Comparison of ENCODE assay signal across 11 mouse cellular contexts in genomic region chr2:3727225-3727930, GRCm38 (mm10).
A peak's percentile ranks its signal among the peaks of the same experiment; 100 is the strongest.
DNase-seq lines count a peak whose midpoint lies in the region; ATAC-seq and TF ChIP-seq lines count a peak whose summit lies in the region.
"Had no signal": no experiment of that assay in that cellular context is flagged by ENCODE, and none has a peak within 500 bp of the region (broad histone marks: within the 10 kb centered on the region; RNA-seq: fewer than 3 reads in every experiment).

No protein-coding gene starts in this region.

- no peak for TF ChIP-seq CTCF in kidney, postnatal 0 days (IDR thresholded peaks at IDR 0.05; ENCODE audit: low read depth)
- TF ChIP-seq CTCF in MEL (IDR thresholded peaks at IDR 0.05 in 2 of 3, conservative IDR thresholded peaks at IDR 0.05 in 1 of 3; ENCODE audit: control insufficient read depth in 1 of 3, insufficient read depth in 1 of 3, low read depth in 2 of 3, low read length in 3 of 3, poor library complexity in 1 of 3, severe bottlenecking in 1 of 3) = no peak

- H3ac ChIP-seq in myocyte (ENCODE audit: control insufficient read depth, insufficient read length) = no peak overlapping the region

- H3K79me2 ChIP-seq in MEL (ENCODE audit: control insufficient read depth, insufficient read depth, low read length, poor library complexity) (no peaks in the 10 kb centered on the region; the same call in 1 of the 2 replicates), myocyte (ENCODE audit: control insufficient read depth, insufficient read depth) (peaks cover 75% of the 10 kb centered on the region)

- no peak for DNase-seq in kidney, postnatal 0 days (ENCODE audit: low spot score)
- DNase-seq in kidney, adult 18-20 months = no peak
- DNase-seq in MEL (ENCODE audit: low read depth, low spot score) = peak; percentile 45
- no peak for DNase-seq in heart, postnatal 10 days
- DNase-seq in cerebellum, postnatal 25 days = no peak
- DNase-seq in hindbrain, embryonic 10.5 days (ENCODE audit: low spot score) = no peak
- DNase-seq: adrenal gland, postnatal 36 days had no signal

- H3K36me3 ChIP-seq in kidney, postnatal 0 days (ENCODE audit: insufficient read depth, low read length) = no peaks in the 10 kb centered on the region
- H3K36me3 ChIP-seq in MEL (ENCODE audit: control insufficient read depth in 1 of 2, insufficient read depth in 2 of 2, low read length in 2 of 2) = peaks cover 0 to 11% of the 10 kb centered on the region in 2 experiments; a peak in 2 of 4 replicates
- no peaks in the 10 kb centered on the region for H3K36me3 ChIP-seq in myocyte (ENCODE audit: control insufficient read depth, insufficient read depth)
- H3K36me3 ChIP-seq in hindbrain, embryonic 10.5 days = no peaks in the 10 kb centered on the region
- H3K36me3 ChIP-seq: midbrain, embryonic 12.5 days had no signal

- intact Hi-C loops in heart, postnatal 10 days (cut with DNase I) = no loop called here

- ATAC-seq in kidney, postnatal 0 days (replicated peaks; ENCODE audit: low FRiP score, low read depth) = peak; percentile 47; the same call in 1 of the 2 replicates
- ATAC-seq in erythroid progenitor cell, adult 5-6 weeks (replicated peaks; ENCODE audit: low FRiP score, poor library complexity, severe bottlenecking) = 0 out of 2 replicates have a peak, but pooled peaks have one; percentile 21

- no peaks in the 10 kb centered on the region for H3K9me3 ChIP-seq in kidney, postnatal 0 days (replicated peaks; ENCODE audit: low read length)
- no peaks in the 10 kb centered on the region for H3K9me3 ChIP-seq in MEL (replicated peaks; ENCODE audit: insufficient read depth, low read length)
- H3K9me3 ChIP-seq in hindbrain, embryonic 10.5 days = no peaks in the 10 kb centered on the region
- H3K9me3 ChIP-seq: midbrain, embryonic 12.5 days had no signal

- no peak overlapping the region for H3K9ac ChIP-seq in kidney, postnatal 0 days (ENCODE audit: low read depth, low read length)
- H3K9ac ChIP-seq in MEL (ENCODE audit: control insufficient read depth, low read depth, low read length, poor library complexity, severe bottlenecking) = no peak overlapping the region
- H3K9ac ChIP-seq: midbrain, embryonic 12.5 days had no signal

- H3K4me3 ChIP-seq in kidney, postnatal 0 days (replicated peaks; ENCODE audit: low read depth, low read length) = no peak overlapping the region
- H3K4me3 ChIP-seq in MEL (ENCODE audit: control insufficient read depth in 1 of 2, insufficient read depth in 1 of 2, low read depth in 2 of 2, low read length in 2 of 2) (no peak overlapping the region), myocyte (peak overlapping the region; percentile 6)
- no peak overlapping the region for H3K4me3 ChIP-seq in hindbrain, embryonic 10.5 days
- H3K4me3 ChIP-seq: midbrain, embryonic 12.5 days had no signal

- TF ChIP-seq POLR2A in MEL (IDR thresholded peaks at IDR 0.05; ENCODE audit: control insufficient read depth in 1 of 2, insufficient read depth in 1 of 2, low read depth in 1 of 2, low read length in 2 of 2, poor library complexity in 1 of 2) (no peak), myocyte (IDR thresholded peaks at IDR 0.05; ENCODE audit: insufficient read length, low read depth) (no peak)

- peaks cover 31% of the 10 kb centered on the region for H3K4me1 ChIP-seq in kidney, postnatal 0 days (replicated peaks; ENCODE audit: insufficient read depth, low read length)
- peaks cover 6 to 13% of the 10 kb centered on the region in 2 experiments for H3K4me1 ChIP-seq in MEL (ENCODE audit: control insufficient read depth in 1 of 2, insufficient read depth in 2 of 2, low read length in 2 of 2)
- H3K4me1 ChIP-seq in hindbrain, embryonic 10.5 days (replicated peaks) = peaks cover 33% of the 10 kb centered on the region

- no peak for TF ChIP-seq RAD21 in MEL (IDR thresholded peaks at IDR 0.05; ENCODE audit: low read depth, low read length)

- no peak for TF ChIP-seq EP300 in MEL (IDR thresholded peaks at IDR 0.05; ENCODE audit: low read depth in 1 of 2, low read length in 2 of 2)

- H3K4me2 ChIP-seq in kidney, postnatal 0 days (ENCODE audit: low read length) = no peak overlapping the region
- peak overlapping the region; percentile 91 for H3K4me2 ChIP-seq in myocyte (ENCODE audit: low read depth)
- H3K4me2 ChIP-seq: heart, embryonic 11.5 days; midbrain, embryonic 12.5 days had no signal

- 0 out of 2 replicates have a peak overlapping the region, but pooled peaks have one; percentile 76 for H3K27ac ChIP-seq in kidney, postnatal 0 days
- no peak overlapping the region for H3K27ac ChIP-seq in MEL (ENCODE audit: control insufficient read depth, low read depth, low read length)
- H3K27ac ChIP-seq in hindbrain, embryonic 10.5 days = no peak overlapping the region
- H3K27ac ChIP-seq: midbrain, embryonic 12.5 days had no signal

- H3K27me3 ChIP-seq in kidney, postnatal 0 days (ENCODE audit: insufficient read depth, low read length) = no peaks in the 10 kb centered on the region
- H3K27me3 ChIP-seq in MEL (ENCODE audit: control insufficient read depth in 1 of 2, insufficient read depth in 2 of 2, low read length in 2 of 2) (no peaks in the 10 kb centered on the region), myocyte (ENCODE audit: control insufficient read depth, insufficient read depth, insufficient read length) (no peaks in the 10 kb centered on the region)
- no peaks in the 10 kb centered on the region for H3K27me3 ChIP-seq in hindbrain, embryonic 10.5 days (ENCODE audit: insufficient read depth, poor library complexity, severe bottlenecking)
- H3K27me3 ChIP-seq: midbrain, embryonic 12.5 days had no signal

- WGBS in kidney, postnatal 0 days = 56% methylated on average over 5 of the region's 5 CpGs
- WGBS in hindbrain, embryonic 10.5 days = 90% methylated on average over 5 of the region's 5 CpGs

TF ChIP-seq in MEL, 35 proteins besides CTCF, POLR2A, EP300 and RAD21 (continues in another document):
- TF ChIP-seq TBP (IDR thresholded peaks at IDR 0.05; ENCODE audit: low read depth, low read length) = no peak
- TF ChIP-seq MAFK (IDR thresholded peaks at IDR 0.05; ENCODE audit: borderline replicate concordance, low read depth, low read length) = no peak
- TF ChIP-seq HCFC1 (IDR thresholded peaks at IDR 0.05; ENCODE audit: low read depth, low read length) = no peak
- TF ChIP-seq USF1 (IDR thresholded peaks at IDR 0.05; ENCODE audit: low read depth, low read length) = no peak
- TF ChIP-seq RCOR1 (IDR thresholded peaks at IDR 0.05; ENCODE audit: low read depth, low read length) = no peak
- TF ChIP-seq E2F4 (IDR thresholded peaks at IDR 0.05; ENCODE audit: borderline replicate concordance, low read depth, low read length) = no peak
- TF ChIP-seq MYC (IDR thresholded peaks at IDR 0.05; ENCODE audit: low read depth, low read length) = peak; percentile 83
- TF ChIP-seq MAZ (IDR thresholded peaks at IDR 0.05; ENCODE audit: low read depth, low read length) = no peak
- TF ChIP-seq POLR2AphosphoS5 (IDR thresholded peaks at IDR 0.05; ENCODE audit: borderline replicate concordance, low read depth, low read length) = no peak
- no peak for TF ChIP-seq MYB (IDR thresholded peaks at IDR 0.05; ENCODE audit: low read depth, low read length)
- no peak for TF ChIP-seq ZKSCAN1 (IDR thresholded peaks at IDR 0.05; ENCODE audit: low read depth, low read length)
- no peak for TF ChIP-seq ZMIZ1 (IDR thresholded peaks at IDR 0.05; ENCODE audit: low read depth, low read length)
- peak; percentile 40; the same call in 1 of the 2 replicates for TF ChIP-seq ETS1 (IDR thresholded peaks at IDR 0.05; ENCODE audit: low read depth, low read length)
- 0 out of 2 replicates have a peak, but pooled peaks have one; percentile 18 for TF ChIP-seq SIN3A (IDR thresholded peaks at IDR 0.05; ENCODE audit: low read length)
- no peak for TF ChIP-seq USF2 (IDR thresholded peaks at IDR 0.05; ENCODE audit: borderline replicate concordance in 1 of 2, insufficient read depth in 1 of 2, low read depth in 1 of 2, low read length in 2 of 2)
- TF ChIP-seq NELFE (IDR thresholded peaks at IDR 0.05; ENCODE audit: low read depth, low read length) = no peak
- TF ChIP-seq CHD1 (IDR thresholded peaks at IDR 0.05; ENCODE audit: low read depth, low read length) = no peak
- no peak for TF ChIP-seq UBTF (IDR thresholded peaks at IDR 0.05; ENCODE audit: borderline replicate concordance, insufficient read depth, low read depth, low read length)
- peak; percentile 84 for TF ChIP-seq MAX (IDR thresholded peaks at IDR 0.05; ENCODE audit: low read length)

TF ChIP-seq in myocyte, 11 proteins besides CTCF, POLR2A, EP300 and RAD21:
- TF ChIP-seq TCF3 (IDR thresholded peaks at IDR 0.05; ENCODE audit: insufficient read length, low read depth) (no peak), USF1 (IDR thresholded peaks at IDR 0.05; ENCODE audit: low read depth) (no peak)
